Mouse (Mus musculus): Measurements from ENCODE around the gene Oas1f. TPM values are rescaled to one million over a fixed set of nuclear protein-coding genes. Genes with fewer than 3 reads are reported as not detected.
"Not testable (repeated sequence)": the region's sequence is repeated elsewhere in the genome, so short reads cannot be mapped to it uniquely, and the experiment has no call there.

Oas1f gene
- polyA plus RNA-seq, 1 experiment from 2014 or later: not detected

DNA sequence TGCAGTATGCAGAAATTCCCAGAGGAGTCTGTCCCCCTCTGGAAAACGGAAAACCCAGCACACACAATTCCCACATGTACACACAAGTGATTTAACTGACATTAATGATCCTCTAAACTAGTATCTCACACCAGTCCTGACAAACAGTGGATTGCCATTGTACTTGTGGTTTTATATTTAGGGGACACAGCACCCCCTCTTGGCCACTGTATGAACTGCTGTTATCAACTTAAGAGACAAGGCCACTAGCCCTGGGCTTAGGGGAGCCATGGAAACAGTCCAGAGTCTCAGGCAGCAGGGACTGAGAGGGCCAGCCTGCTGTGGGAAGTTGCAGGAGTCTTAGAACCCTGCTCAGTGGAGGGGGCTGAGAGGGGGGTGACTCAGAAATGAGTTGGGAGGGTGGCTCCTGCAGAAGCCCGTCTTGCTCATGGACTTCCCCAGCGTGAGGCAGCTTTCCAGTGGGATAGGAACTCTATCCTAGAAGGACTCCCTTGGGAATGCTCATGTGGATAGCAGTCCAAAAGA lies 18.2 kb downstream of the Oas1f start:
- H3K4me1 ChIP-seq (ENCODE audit: control insufficient read depth, insufficient read depth, low read length): no peaks in the 10 kb centered on the region
- no peak overlapping the region for H3K27ac ChIP-seq (ENCODE audit: low read depth, low read length)
- no peak overlapping the region for H3K9ac ChIP-seq (ENCODE audit: low read depth, low read length)
- H3K4me2 ChIP-seq (replicated peaks; ENCODE audit: low read depth, low read length): no peak overlapping the region
- 74% methylated on average over 3 of the region's 3 CpGs for WGBS
- H3K36me3 ChIP-seq (ENCODE audit: control insufficient read depth, insufficient read depth, low read length): no peaks in the 10 kb centered on the region
- H3K4me3 ChIP-seq (ENCODE audit: low read length): no peak overlapping the region
- ATAC-seq (ENCODE audit: low FRiP score, low TSS enrichment): no peak
- H3K9me3 ChIP-seq (ENCODE audit: control insufficient read depth, low read length): no peaks in the 10 kb centered on the region
- no peaks in the 10 kb centered on the region for H3K27me3 ChIP-seq (ENCODE audit: control insufficient read depth, insufficient read depth, low read length)

DNA sequence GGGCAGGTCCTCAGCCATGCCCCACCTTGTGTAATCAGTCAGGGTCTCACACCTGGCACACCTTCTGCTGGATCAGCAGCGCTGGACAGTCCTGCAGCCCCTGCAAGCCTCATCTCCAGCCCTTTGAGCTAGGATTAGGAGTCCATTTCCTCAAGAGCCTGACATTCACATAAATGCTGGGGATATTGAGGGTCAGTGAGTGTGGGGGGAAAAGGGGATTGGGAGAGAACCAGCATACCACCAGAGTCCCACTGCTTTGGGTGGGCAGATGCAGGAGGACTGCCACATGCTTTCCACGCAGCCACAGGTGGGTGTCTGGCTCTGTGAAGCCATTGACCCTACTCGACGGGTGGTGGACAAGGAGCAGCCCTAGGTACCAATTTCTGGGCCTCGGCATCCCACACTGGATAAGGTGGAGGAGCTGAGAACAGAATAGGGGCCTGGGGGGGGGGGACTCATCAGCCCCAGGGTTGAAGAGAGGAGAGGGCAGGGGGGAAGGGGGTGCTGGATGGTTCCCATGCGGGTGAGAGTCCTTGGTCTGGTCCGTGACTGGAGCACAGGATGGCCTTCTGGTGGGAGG lies 22.4 kb downstream of the Oas1f start:
- H3K27ac ChIP-seq (ENCODE audit: low read depth, low read length): no peak overlapping the region
- no peak for ATAC-seq (ENCODE audit: low FRiP score, low TSS enrichment)
- H3K4me3 ChIP-seq (ENCODE audit: low read length): no peak overlapping the region
- H3K9ac ChIP-seq (ENCODE audit: low read depth, low read length): no peak overlapping the region
- no peaks in the 10 kb centered on the region for H3K9me3 ChIP-seq (ENCODE audit: control insufficient read depth, low read length)
- WGBS: 88% methylated on average over 7 of the region's 7 CpGs
- H3K36me3 ChIP-seq (ENCODE audit: control insufficient read depth, insufficient read depth, low read length): no peaks in the 10 kb centered on the region
- no peak overlapping the region for H3K4me2 ChIP-seq (replicated peaks; ENCODE audit: low read depth, low read length)
- no peaks in the 10 kb centered on the region for H3K4me1 ChIP-seq (ENCODE audit: control insufficient read depth, insufficient read depth, low read length)
- H3K27me3 ChIP-seq (ENCODE audit: control insufficient read depth, insufficient read depth, low read length): no peaks in the 10 kb centered on the region

DNA sequence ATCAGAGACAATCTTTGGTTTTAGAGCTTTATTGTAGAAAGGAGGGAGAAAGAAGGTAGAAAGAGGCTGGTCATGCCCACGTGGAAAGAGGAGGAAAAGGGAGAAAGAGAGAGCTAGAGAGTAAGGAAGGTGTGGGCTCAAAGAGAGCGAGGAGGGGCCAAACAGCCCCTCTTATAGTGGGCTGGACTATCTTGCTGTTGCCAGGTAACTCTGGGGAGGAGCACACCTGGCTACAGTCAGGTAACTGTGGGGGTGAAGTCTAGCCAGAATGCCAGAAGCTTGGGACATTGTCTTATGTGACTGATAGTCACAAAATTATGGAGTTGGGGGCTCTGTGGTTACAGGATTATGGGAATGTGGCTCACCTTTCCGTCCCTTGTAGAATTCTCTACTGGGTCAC lies 22.9 kb downstream of the Oas1f start:
- Histone ChIP-seq H3K4me1 (ENCODE audit: control insufficient read depth, insufficient read depth, low read length) (no peaks in the 10 kb centered on the region), H3K27me3 (ENCODE audit: control insufficient read depth, insufficient read depth, low read length) (no peaks in the 10 kb centered on the region), H3K36me3 (ENCODE audit: control insufficient read depth, insufficient read depth, low read length) (no peaks in the 10 kb centered on the region), H3K4me2 (replicated peaks; ENCODE audit: low read depth, low read length) (no peak overlapping the region), H3K9ac (ENCODE audit: low read depth, low read length) (no peak overlapping the region), H3K4me3 (ENCODE audit: low read length) (no peak overlapping the region), H3K9me3 (ENCODE audit: control insufficient read depth, low read length) (no peaks in the 10 kb centered on the region), H3K27ac (ENCODE audit: low read depth, low read length) (no peak overlapping the region)
- no peak for ATAC-seq (ENCODE audit: low FRiP score, low TSS enrichment)
- WGBS: 60% methylated on average over 3 of the region's 3 CpGs

DNA sequence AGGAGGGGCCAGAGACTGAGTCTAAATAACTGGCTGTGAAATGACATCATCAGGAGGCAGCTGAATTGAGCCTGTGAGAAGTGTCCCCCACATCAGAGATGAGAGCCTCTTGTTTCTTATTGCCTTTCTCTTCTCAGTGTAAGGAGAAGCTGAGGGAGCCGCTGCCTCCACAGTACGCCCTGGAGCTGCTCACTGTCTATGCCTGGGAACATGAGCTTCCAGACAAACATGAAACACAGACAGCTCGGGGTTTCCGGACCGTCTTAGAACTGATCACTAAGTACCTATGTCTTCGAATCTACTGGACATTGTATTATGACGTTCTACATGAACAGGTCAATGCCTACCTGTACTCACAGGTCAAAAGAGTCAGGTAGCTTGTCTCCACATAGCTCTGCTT lies 23.6 kb downstream of the Oas1f start:
- Histone ChIP-seq H3K4me3 (ENCODE audit: low read length) (no peak overlapping the region), H3K27ac (ENCODE audit: low read depth, low read length) (no peak overlapping the region), H3K36me3 (ENCODE audit: control insufficient read depth, insufficient read depth, low read length) (no peaks in the 10 kb centered on the region)

GRCm38 (mm10) chr5:120871469-120871868 lies 24.3 kb downstream of the Oas1f start:
- Histone ChIP-seq H3K4me3 (ENCODE audit: low read length) (no peak overlapping the region), H3K4me1 (ENCODE audit: control insufficient read depth, insufficient read depth, low read length) (no peaks in the 10 kb centered on the region), H3K36me3 (ENCODE audit: control insufficient read depth, insufficient read depth, low read length) (no peaks in the 10 kb centered on the region), H3K27ac (ENCODE audit: low read depth, low read length) (no peak overlapping the region), H3K27me3 (ENCODE audit: control insufficient read depth, insufficient read depth, low read length) (no peaks in the 10 kb centered on the region), H3K9ac (ENCODE audit: low read depth, low read length) (no peak overlapping the region), H3K9me3 (ENCODE audit: control insufficient read depth, low read length) (no peaks in the 10 kb centered on the region), H3K4me2 (replicated peaks; ENCODE audit: low read depth, low read length) (no peak overlapping the region)
- WGBS: 27% methylated on average over 2 of the region's 2 CpGs
- no peak for ATAC-seq (ENCODE audit: low FRiP score, low TSS enrichment)

More for the DNA sequence above, 23.6 kb downstream of the Oas1f start:
- Histone ChIP-seq H3K9ac (ENCODE audit: low read depth, low read length) (no peak overlapping the region), H3K4me2 (replicated peaks; ENCODE audit: low read depth, low read length) (no peak overlapping the region), H3K4me1 (ENCODE audit: control insufficient read depth, insufficient read depth, low read length) (no peaks in the 10 kb centered on the region), H3K27me3 (ENCODE audit: control insufficient read depth, insufficient read depth, low read length) (no peaks in the 10 kb centered on the region), H3K9me3 (ENCODE audit: control insufficient read depth, low read length) (no peaks in the 10 kb centered on the region)
- no peak for ATAC-seq (ENCODE audit: low FRiP score, low TSS enrichment)
- WGBS: 54% methylated on average over 7 of the region's 7 CpGs

GRCm38 (mm10) chr5:120876839-120877238 lies 29.7 kb downstream of the Oas1f start:
- H3K9me3 ChIP-seq (ENCODE audit: control insufficient read depth, low read length): not testable (repeated sequence)

GRCm38 (mm10) chr5:120877407-120877806 lies 30.2 kb downstream of the Oas1f start:
- not testable (repeated sequence) for H3K27me3 ChIP-seq (ENCODE audit: control insufficient read depth, insufficient read depth, low read length); ATAC-seq (ENCODE audit: low FRiP score, low TSS enrichment); H3K4me2 ChIP-seq (replicated peaks; ENCODE audit: low read depth, low read length); H3K4me3 ChIP-seq (ENCODE audit: low read length); H3K9ac ChIP-seq (ENCODE audit: low read depth, low read length); H3K27ac ChIP-seq (ENCODE audit: low read depth, low read length); H3K4me1 ChIP-seq (ENCODE audit: control insufficient read depth, insufficient read depth, low read length); H3K36me3 ChIP-seq (ENCODE audit: control insufficient read depth, insufficient read depth, low read length); H3K9me3 ChIP-seq (ENCODE audit: control insufficient read depth, low read length)
- WGBS: 76% methylated on average over 2 of the region's 2 CpGs

More at GRCm38 (mm10) chr5:120876839-120877238, 29.7 kb downstream of the Oas1f start:
- not testable (repeated sequence) for H3K27me3 ChIP-seq (ENCODE audit: control insufficient read depth, insufficient read depth, low read length); H3K27ac ChIP-seq (ENCODE audit: low read depth, low read length); H3K4me2 ChIP-seq (replicated peaks; ENCODE audit: low read depth, low read length); ATAC-seq (ENCODE audit: low FRiP score, low TSS enrichment); H3K36me3 ChIP-seq (ENCODE audit: control insufficient read depth, insufficient read depth, low read length); H3K4me3 ChIP-seq (ENCODE audit: low read length); H3K4me1 ChIP-seq (ENCODE audit: control insufficient read depth, insufficient read depth, low read length); H3K9ac ChIP-seq (ENCODE audit: low read depth, low read length)
- 72% methylated on average over 2 of the region's 3 CpGs for WGBS

- H3K27me3 ChIP-seq (ENCODE audit: control insufficient read depth, insufficient read depth, low read length); H3K4me1 ChIP-seq (ENCODE audit: control insufficient read depth, insufficient read depth, low read length); ATAC-seq (ENCODE audit: low FRiP score, low TSS enrichment); H3K27ac ChIP-seq (ENCODE audit: low read depth, low read length); H3K4me3 ChIP-seq (ENCODE audit: low read length); H3K4me2 ChIP-seq (replicated peaks; ENCODE audit: low read depth, low read length); H3K36me3 ChIP-seq (ENCODE audit: control insufficient read depth, insufficient read depth, low read length); H3K9ac ChIP-seq (ENCODE audit: low read depth, low read length); H3K9me3 ChIP-seq (ENCODE audit: control insufficient read depth, low read length): not testable (repeated sequence)
- 56% methylated on average over 2 of the region's 2 CpGs for WGBS
Observed at GRCm38 (mm10) chr5:120878803-120879202, 31.6 kb downstream of the Oas1f start.

DNA sequence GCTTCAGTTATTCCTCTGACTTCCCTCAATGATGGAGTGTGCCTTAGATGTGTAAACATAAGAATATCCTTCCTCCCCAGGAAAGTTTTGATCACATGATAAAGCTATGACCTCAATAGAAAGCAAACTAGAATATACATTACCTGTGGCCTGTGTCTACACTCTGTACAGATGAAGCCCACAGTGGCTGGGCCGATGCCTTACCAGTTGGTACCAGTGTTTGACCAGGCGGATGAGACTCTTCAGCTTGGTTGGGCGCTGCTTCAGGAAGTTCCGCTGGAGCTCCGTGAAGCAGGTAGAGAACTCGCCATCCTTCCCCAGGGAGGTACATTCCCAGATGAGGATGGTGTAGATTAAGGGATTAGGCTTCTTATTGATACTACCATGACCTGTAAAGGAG lies 34.5 kb downstream of the Oas1f start:
- not testable (repeated sequence) for H3K4me1 ChIP-seq (ENCODE audit: control insufficient read depth, insufficient read depth, low read length); H3K27me3 ChIP-seq (ENCODE audit: control insufficient read depth, insufficient read depth, low read length); H3K36me3 ChIP-seq (ENCODE audit: control insufficient read depth, insufficient read depth, low read length); H3K9ac ChIP-seq (ENCODE audit: low read depth, low read length); H3K4me3 ChIP-seq (ENCODE audit: low read length); ATAC-seq (ENCODE audit: low FRiP score, low TSS enrichment); H3K4me2 ChIP-seq (replicated peaks; ENCODE audit: low read depth, low read length); H3K9me3 ChIP-seq (ENCODE audit: control insufficient read depth, low read length); H3K27ac ChIP-seq (ENCODE audit: low read depth, low read length)
- WGBS: 89% methylated on average over 6 of the region's 6 CpGs
